Mouse (Mus musculus) liver, embryonic 16.5 days (tissue): ENCODE measurements around the gene Gpsm1. TPM values are rescaled to one million over a fixed set of nuclear protein-coding genes. Genes with fewer than 3 reads are reported as not detected.

ENCODE experiments used
- ATAC-seq: fragments of 200-750 bp; cut with Nextera tagmentation; 2 replicates; pipeline ENCODE4 v1.8.0; 2017; ENCODE audit warnings: low read depth, mild to moderate bottlenecking, moderate number of reproducible peaks, moderate library complexity
- H3K27ac ChIP-seq: fragments of 300-500 bp; sonication (generic); 2 replicates; pipeline ENCODE4 v1.5.1; 2014; ENCODE audit warnings: mild to moderate bottlenecking, low read length
- H3K27me3 ChIP-seq: fragments of 300-500 bp; sonication (generic); 2 replicates; pipeline ENCODE4 v1.6.1; 2014; ENCODE audit warnings: low read depth, low read length, mixed read lengths; ENCODE audit not compliant: control insufficient read depth, insufficient read depth
- H3K36me3 ChIP-seq: fragments of 300-500 bp; sonication (generic); 2 replicates; pipeline ENCODE4 v1.6.1; 2014; ENCODE audit warnings: mild to moderate bottlenecking; ENCODE audit not compliant: control insufficient read depth, insufficient read depth
- H3K4me1 ChIP-seq: fragments of 300-500 bp; sonication (generic); 2 replicates; pipeline ENCODE4 v1.6.1; 2014; ENCODE audit warnings: low read depth, low read length, mixed read lengths; ENCODE audit not compliant: control insufficient read depth
- H3K4me2 ChIP-seq: fragments of 300-500 bp; sonication (generic); 2 replicates; pipeline ENCODE4 v1.6.1; 2014; ENCODE audit warnings: low read depth, low read length, mixed read lengths
- H3K4me3 ChIP-seq: fragments of 300-500 bp; sonication (generic); 2 replicates; pipeline ENCODE4 v1.5.1; 2014; ENCODE audit warnings: low read depth, mild to moderate bottlenecking, low read length
- H3K9ac ChIP-seq: fragments of 300-500 bp; sonication (generic); 2 replicates; pipeline ENCODE4 v1.6.1; 2014; ENCODE audit warnings: low read depth, low read length
- H3K9me3 ChIP-seq: fragments of 300-500 bp; sonication (generic); replicated peaks from 2 replicates; pipeline ENCODE4 v1.6.1; 2016; ENCODE audit warnings: low read length; ENCODE audit not compliant: control insufficient read depth
- WGBS: fragments of 180-500 bp; shearing (Covaris S2); extraction: QIAGEN DNeasy Blood & Tissue Kit; methylation state at CpG from one replicate; pipeline ENCODE4 v1.1.7; 2014; ENCODE audit not compliant: insufficient replicate concordance; 5-methylcytosine and 5-hydroxymethylcytosine counted together
- polyA plus RNA-seq: library from polyadenylated mRNA; unstranded; fragments of >200 nt; fragmentation: Nextera tagmentation; extraction: Ambion mirVana; gene quantifications from 2 replicates; pipeline ENCODE4 v1.2.1, GENCODE M21; 2015

Gpsm1 gene
- polyA plus RNA-seq, 1 experiment from 2014 or later, result 3.0 TPM

GRCm38 (mm10) chr2:26317371-26317770, 2.1 kb downstream of the Gpsm1 start:
- no peak overlapping the region for H3K27ac ChIP-seq
- H3K4me2 ChIP-seq, result no peak overlapping the region
- no peaks in the 10 kb centered on the region for H3K36me3 ChIP-seq
- H3K4me3 ChIP-seq, result no peak overlapping the region
- H3K4me1 ChIP-seq, result peaks cover 4% of the 10 kb centered on the region
- no peak overlapping the region for H3K9ac ChIP-seq
- H3K27me3 ChIP-seq, result peaks cover 14% of the 10 kb centered on the region; the same call in 1 of the 2 replicates
- H3K9me3 ChIP-seq, result no peaks in the 10 kb centered on the region
- WGBS, result 48% methylated on average over 3 of the region's 3 CpGs
- no peak for ATAC-seq

DNA sequence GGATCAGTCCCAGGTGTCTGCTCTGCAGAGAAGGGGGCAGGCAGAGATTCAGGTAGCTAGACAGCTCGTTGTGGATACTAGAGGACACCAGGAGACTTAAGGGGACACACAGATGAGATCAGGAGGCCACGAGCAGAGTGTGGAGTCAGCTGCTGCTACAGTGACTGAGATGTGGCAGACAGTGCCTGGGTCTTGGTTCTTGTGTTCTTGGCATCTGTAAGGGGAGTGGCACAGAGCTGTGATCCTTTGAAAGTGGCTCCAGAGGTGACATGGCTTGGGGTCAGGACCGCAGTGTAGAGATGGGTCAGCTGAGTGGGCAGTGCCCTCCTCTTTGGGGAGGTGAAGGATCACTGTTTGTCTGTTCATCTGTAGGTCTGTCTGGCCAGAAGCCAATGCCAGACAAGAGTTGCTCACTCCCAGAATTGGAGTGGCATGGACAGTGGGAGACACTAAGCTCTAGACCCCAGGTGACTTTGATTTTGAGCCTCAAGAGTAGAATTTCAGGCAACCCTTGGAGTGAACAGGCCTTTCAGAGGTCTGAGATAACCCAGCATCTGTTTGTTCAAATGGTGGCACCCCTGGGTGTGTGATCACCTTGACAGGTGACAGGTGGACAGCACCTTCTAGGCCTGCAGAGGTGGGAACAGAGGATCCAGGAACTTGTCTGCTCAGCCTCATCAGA, 2.8 kb downstream of the Gpsm1 start:
- Histone ChIP-seq H3K36me3 (no peaks in the 10 kb centered on the region), H3K9me3 (no peaks in the 10 kb centered on the region), H3K4me1 (peaks cover 4% of the 10 kb centered on the region), H3K27me3 (peaks cover 14% of the 10 kb centered on the region; the same call in 1 of the 2 replicates), H3K9ac (no peak overlapping the region), H3K27ac (no peak overlapping the region), H3K4me2 (no peak overlapping the region), H3K4me3 (no peak overlapping the region)
- ATAC-seq, result no peak
- 51% methylated on average over 3 of the region's 3 CpGs for WGBS

DNA sequence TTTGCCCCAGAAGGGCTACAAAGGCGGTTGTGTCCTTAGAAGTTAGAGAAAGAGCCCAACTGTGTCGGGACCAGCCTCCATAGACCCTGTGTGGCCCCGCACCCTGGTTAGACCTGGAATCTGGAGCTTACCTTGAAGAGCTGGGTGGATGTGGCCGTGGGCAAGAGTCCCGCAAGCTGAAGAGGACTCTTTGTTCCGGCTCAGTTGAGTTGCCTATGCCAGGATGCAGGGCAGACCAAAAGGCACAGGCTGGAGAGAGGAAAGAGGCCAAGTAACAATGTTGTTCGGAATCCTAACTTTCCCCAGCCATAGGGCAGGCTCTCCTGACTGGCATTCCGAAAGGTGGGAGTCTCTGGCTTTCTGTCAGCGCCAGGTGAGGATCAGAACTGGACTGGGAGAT, 3.8 kb downstream of the Gpsm1 start:
- Histone ChIP-seq H3K4me3 (no peak overlapping the region), H3K36me3 (no peaks in the 10 kb centered on the region), H3K4me1 (peaks cover 4% of the 10 kb centered on the region), H3K27ac (no peak overlapping the region), H3K9me3 (no peaks in the 10 kb centered on the region), H3K4me2 (no peak overlapping the region), H3K27me3 (peaks cover 14% of the 10 kb centered on the region; the same call in 1 of the 2 replicates), H3K9ac (no peak overlapping the region)
- WGBS, result 69% methylated on average over 9 of the region's 9 CpGs
- ATAC-seq, result no peak

- no peaks in the 10 kb centered on the region for H3K9me3 ChIP-seq
- H3K27ac ChIP-seq, result no peak overlapping the region
- H3K36me3 ChIP-seq, result no peaks in the 10 kb centered on the region
- H3K27me3 ChIP-seq, result peaks cover 14% of the 10 kb centered on the region; the same call in 1 of the 2 replicates
- WGBS, result 69% methylated on average over 13 of the region's 13 CpGs
- no peak overlapping the region for H3K4me2 ChIP-seq
- ATAC-seq, result no peak
- H3K4me3 ChIP-seq, result no peak overlapping the region
- H3K4me1 ChIP-seq, result peaks cover 4% of the 10 kb centered on the region
- no peak overlapping the region for H3K9ac ChIP-seq
These were observed 4.4 kb downstream of the Gpsm1 start for GRCm38 (mm10) chr2:26319519-26320244.

DNA sequence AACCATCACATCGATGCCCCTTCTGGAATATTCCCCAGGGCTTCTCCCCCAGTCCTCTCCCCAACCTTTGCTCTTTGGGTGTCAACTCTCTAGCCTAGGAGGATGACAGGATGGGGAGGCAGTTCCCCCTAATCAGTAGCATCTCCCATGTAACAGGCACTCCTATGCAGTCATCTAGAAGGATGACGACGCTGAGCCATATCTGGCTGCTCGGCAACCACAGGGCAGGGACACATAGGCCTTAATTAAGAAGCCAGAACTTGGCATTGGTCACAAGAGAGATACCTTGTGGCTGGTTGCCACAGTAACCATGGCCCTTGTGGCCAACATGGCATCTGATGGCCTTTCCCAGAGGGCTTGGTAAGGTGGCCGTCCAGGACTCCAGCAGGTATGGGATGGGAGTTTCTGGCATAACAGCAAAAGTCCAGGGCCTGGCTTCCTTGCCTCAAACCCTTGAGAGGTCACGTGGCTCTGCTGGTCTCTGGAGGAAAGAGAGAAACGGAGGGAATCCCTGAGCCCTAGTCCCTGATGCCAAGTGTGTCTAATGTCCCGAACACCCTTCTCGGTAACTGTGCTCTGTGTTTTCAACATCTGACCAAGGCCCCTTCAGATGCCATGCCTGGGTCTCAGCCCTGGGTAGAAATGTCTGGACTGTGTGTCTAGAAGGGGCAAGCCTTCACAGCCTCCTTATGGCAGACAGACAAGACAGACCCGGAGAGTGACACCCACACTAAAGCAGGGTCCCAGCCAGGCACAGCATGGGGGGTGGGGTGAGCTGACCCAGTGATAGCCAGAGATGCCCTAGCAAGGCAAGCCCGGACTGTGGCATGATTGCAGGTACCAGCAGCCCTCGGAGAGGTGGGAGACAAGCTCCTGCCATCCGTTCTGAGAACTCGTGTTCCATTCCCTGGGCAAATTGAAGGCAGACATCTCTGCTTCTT, 5.2 kb downstream of the Gpsm1 start:
- no peak overlapping the region for H3K4me3 ChIP-seq
- H3K27ac ChIP-seq, result no peak overlapping the region
- peaks cover 4% of the 10 kb centered on the region for H3K4me1 ChIP-seq
- H3K9me3 ChIP-seq, result no peaks in the 10 kb centered on the region
- WGBS, result 64% methylated on average over 14 of the region's 14 CpGs
- H3K27me3 ChIP-seq, result peaks cover 14% of the 10 kb centered on the region; the same call in 1 of the 2 replicates
- H3K4me2 ChIP-seq, result no peak overlapping the region
- no peak for ATAC-seq
- no peak overlapping the region for H3K9ac ChIP-seq
- no peaks in the 10 kb centered on the region for H3K36me3 ChIP-seq

DNA sequence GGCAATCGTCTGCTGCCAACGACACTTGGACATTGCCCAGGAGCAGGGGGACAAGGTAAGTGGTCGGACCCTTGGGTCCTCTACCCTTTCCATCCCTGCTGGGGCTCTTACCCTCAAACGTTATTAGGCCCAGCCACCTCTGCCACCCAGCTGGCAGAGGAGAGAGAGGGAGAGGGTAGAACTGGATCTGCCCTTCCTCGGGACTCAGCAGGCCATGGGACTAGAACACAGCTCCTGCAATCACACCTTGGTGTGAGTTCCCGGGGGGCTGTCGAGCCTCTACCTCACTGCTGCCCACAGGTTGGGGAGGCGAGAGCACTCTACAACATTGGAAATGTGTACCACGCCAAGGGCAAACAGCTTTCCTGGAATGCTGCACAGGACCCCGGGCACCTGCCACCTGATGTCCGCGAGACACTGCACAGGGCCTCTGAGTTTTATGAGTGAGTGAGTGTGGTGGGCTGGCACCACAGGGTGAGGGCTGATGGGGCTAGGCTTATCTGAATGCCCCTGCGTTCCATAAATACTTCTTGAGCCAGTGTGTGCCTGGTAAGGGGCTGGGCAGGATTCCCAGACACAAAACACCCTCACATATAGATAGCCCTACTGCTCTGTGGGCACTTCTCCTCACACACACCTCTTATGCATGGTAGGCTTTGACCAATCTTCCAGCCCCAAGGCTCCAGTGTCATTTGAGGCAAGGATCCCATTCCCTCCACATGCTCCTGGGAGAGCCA, 8.4 kb downstream of the Gpsm1 start:
- no peak overlapping the region for H3K27ac ChIP-seq
- 69% methylated on average over 13 of the region's 13 CpGs for WGBS

DNA sequence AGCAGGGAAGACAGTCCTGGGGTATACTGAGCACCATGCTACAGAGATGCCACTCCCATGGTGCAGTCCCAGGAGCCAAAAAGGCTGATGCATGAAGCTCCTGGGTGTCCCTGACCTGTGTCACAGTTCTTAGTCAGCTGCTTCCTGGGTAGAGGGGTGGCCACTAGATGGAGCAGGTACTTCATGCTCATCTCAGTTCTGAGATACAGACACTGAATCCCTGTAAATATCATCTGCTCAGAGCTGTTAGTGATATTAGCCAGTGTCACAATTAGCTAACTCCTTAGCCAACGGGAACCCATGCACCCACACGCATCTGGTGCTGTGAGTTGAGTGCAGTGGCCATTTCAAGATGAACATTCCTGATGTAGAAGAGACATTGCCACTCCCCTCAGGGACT, 9.6 kb downstream of the Gpsm1 start:
- no peak overlapping the region for H3K9ac ChIP-seq
- H3K4me2 ChIP-seq, result no peak overlapping the region
- no peak overlapping the region for H3K4me3 ChIP-seq
- H3K27me3 ChIP-seq, result no peaks in the 10 kb centered on the region
- no peak overlapping the region for H3K27ac ChIP-seq
- WGBS, result 52% methylated on average over 2 of the region's 2 CpGs
- no peak for ATAC-seq
- H3K36me3 ChIP-seq, result no peaks in the 10 kb centered on the region
- no peaks in the 10 kb centered on the region for H3K9me3 ChIP-seq
- H3K4me1 ChIP-seq, result no peaks in the 10 kb centered on the region

More for the DNA sequence above, 8.4 kb downstream of the Gpsm1 start:
- no peak overlapping the region for H3K4me3 ChIP-seq
- H3K9ac ChIP-seq, result no peak overlapping the region
- H3K27me3 ChIP-seq, result no peaks in the 10 kb centered on the region
- no peaks in the 10 kb centered on the region for H3K36me3 ChIP-seq
- no peak overlapping the region for H3K4me2 ChIP-seq
- H3K4me1 ChIP-seq, result no peaks in the 10 kb centered on the region
- no peaks in the 10 kb centered on the region for H3K9me3 ChIP-seq
- ATAC-seq, result no peak

GRCm38 (mm10) chr2:26325386-26326181, 10.3 kb downstream of the Gpsm1 start:
- Histone ChIP-seq H3K27me3 (no peaks in the 10 kb centered on the region), H3K36me3 (no peaks in the 10 kb centered on the region), H3K4me2 (no peak overlapping the region), H3K9me3 (no peaks in the 10 kb centered on the region), H3K27ac (no peak overlapping the region), H3K4me3 (no peak overlapping the region), H3K9ac (no peak overlapping the region), H3K4me1 (no peaks in the 10 kb centered on the region)
- WGBS, result 53% methylated on average over 15 of the region's 15 CpGs
- peak; percentile 76 for ATAC-seq
